In genomic region chr19:43674316-43674689, GRCm38 (mm10) we compare ENCODE assay signal across 8 mouse cellular contexts. TPM values are rescaled to one million over a fixed set of nuclear protein-coding genes. Genes with fewer than 3 reads are reported as not detected.
DNase-seq lines count a peak whose midpoint lies in the region; ATAC-seq and TF ChIP-seq lines count a peak whose summit lies in the region.

No protein-coding gene starts in this region.

- intact Hi-C loops in heart, postnatal 10 days (cut with DNase I), result no loop called here

- no peaks in the 10 kb centered on the region for H3K9me3 ChIP-seq in heart, embryonic 15.5 days (replicated peaks)
- no peaks in the 10 kb centered on the region for H3K9me3 ChIP-seq in hindbrain, embryonic 13.5 days
- no peaks in the 10 kb centered on the region for H3K9me3 ChIP-seq in midbrain, embryonic 14.5 days (ENCODE audit: control insufficient read depth, low read length)

- no peak; the same call in 1 of the 2 replicates for ATAC-seq in heart, embryonic 15.5 days (replicated peaks; ENCODE audit: insufficient number of reproducible peaks, insufficient read depth, low FRiP score, low read depth)
- ATAC-seq in Patski, result peak; percentile 3
- peak; percentile 27 for ATAC-seq in hindbrain, embryonic 13.5 days (ENCODE audit: low FRiP score)
- ATAC-seq in midbrain, embryonic 14.5 days (ENCODE audit: low FRiP score, low TSS enrichment), result peak; percentile 27
- ATAC-seq in CD4-positive, CD25-positive, alpha-beta regulatory T cell, adult 4 months, result no peak

- H3K27ac ChIP-seq in heart, embryonic 15.5 days, result peak overlapping the region; percentile 87
- H3K27ac ChIP-seq in hindbrain, embryonic 13.5 days, result peak overlapping the region; percentile 89
- peak overlapping the region; percentile 78 for H3K27ac ChIP-seq in midbrain, embryonic 14.5 days (replicated peaks; ENCODE audit: low read depth, low read length)

- POLR2A ChIA-PET in Patski (lab: Charles Lee), result interaction anchor here (1.9 kb wide), 1 partner anchor 15 kb away, joined by 8 read pairs; the partner anchor contains the start of gene Entpd7

- no peaks in the 10 kb centered on the region for H3K36me3 ChIP-seq in heart, embryonic 15.5 days
- no peaks in the 10 kb centered on the region for H3K36me3 ChIP-seq in hindbrain, embryonic 13.5 days
- H3K36me3 ChIP-seq in midbrain, embryonic 14.5 days (ENCODE audit: control insufficient read depth, insufficient read depth, low read length), result 0 out of 2 replicates have a peak, but pooled peaks cover 2% of the 10 kb centered on the region

- peak overlapping the region; percentile 75 for H3K4me2 ChIP-seq in heart, embryonic 15.5 days
- peak overlapping the region; percentile 68 for H3K4me2 ChIP-seq in hindbrain, embryonic 13.5 days
- H3K4me2 ChIP-seq in midbrain, embryonic 14.5 days (ENCODE audit: low read length), result peak overlapping the region; percentile 82

- TF ChIP-seq CTCF in Patski (IDR thresholded peaks at IDR 0.05), result no peak

- no peaks in the 10 kb centered on the region for H3K27me3 ChIP-seq in heart, embryonic 15.5 days
- no peaks in the 10 kb centered on the region for H3K27me3 ChIP-seq in Patski
- H3K27me3 ChIP-seq in hindbrain, embryonic 13.5 days, result 0 out of 2 replicates have a peak, but pooled peaks cover 3% of the 10 kb centered on the region
- no peaks in the 10 kb centered on the region for H3K27me3 ChIP-seq in midbrain, embryonic 14.5 days (ENCODE audit: control insufficient read depth, insufficient read depth, low read length)

- in situ Hi-C loops in Patski (cut with MboI; ENCODE audit: low pct_unique_long_range_greater_than_20kb), result no loop called here

- under 1% methylated on average over 28 of the region's 29 CpGs for WGBS in heart, embryonic 15.5 days
- WGBS in hindbrain, embryonic 13.5 days, result under 1% methylated on average over 29 of the region's 29 CpGs
- WGBS in midbrain, embryonic 14.5 days, result 0% methylated on average over 29 of the region's 29 CpGs

- peak overlapping the region; percentile 94 for H3K4me3 ChIP-seq in heart, embryonic 15.5 days
- peak overlapping the region; percentile 94 for H3K4me3 ChIP-seq in hindbrain, embryonic 13.5 days
- H3K4me3 ChIP-seq in midbrain, embryonic 14.5 days (replicated peaks; ENCODE audit: low read depth, low read length), result peak overlapping the region; percentile 88

- H3K4me1 ChIP-seq in heart, embryonic 15.5 days (replicated peaks), result peaks cover 27% of the 10 kb centered on the region
- peaks cover 29% of the 10 kb centered on the region for H3K4me1 ChIP-seq in hindbrain, embryonic 13.5 days (replicated peaks)
- H3K4me1 ChIP-seq in midbrain, embryonic 14.5 days (ENCODE audit: control insufficient read depth, insufficient read depth, low read length), result peaks cover 20% of the 10 kb centered on the region

- CTCF ChIA-PET in Patski (lab: Charles Lee), result interaction anchor here (0.6 to 3.8 kb wide), 7 partner anchors 9 to 86 kb away, joined by 3 to 14 read pairs (median 5); partner anchors contain the start of genes Cox15 and Cutc

- peak overlapping the region; percentile 97 for H3K9ac ChIP-seq in heart, embryonic 15.5 days
- H3K9ac ChIP-seq in hindbrain, embryonic 13.5 days, result peak overlapping the region; percentile 93
- peak overlapping the region; percentile 92 for H3K9ac ChIP-seq in midbrain, embryonic 14.5 days (replicated peaks; ENCODE audit: low read length)

- no peak for DNase-seq in heart, postnatal 10 days
- DNase-seq in 3134 (ENCODE audit: extremely low read depth, insufficient read length, low spot score), result peak; percentile 61
- DNase-seq in Patski (ENCODE audit: low read depth, low spot score), result no peak
- DNase-seq in midbrain, embryonic 14.5 days, result peak; percentile 60
- DNase-seq in retina, postnatal 1 day, result no peak

RNA-seq across cellular contexts. Expression of gene Slc25a28, which starts 0.4 kb away (rescaled TPM):
- polyA plus RNA-seq in heart, embryonic 15.5 days (2015; fragmentation: Nextera tagmentation; extraction: Ambion mirVana), result 10.3 and 12.3 TPM in 2 replicates
- 10 to 100 TPM; 22.0 to 23.3 TPM for total RNA-seq in heart, postnatal 10 days (2021)
- polyA plus RNA-seq in Patski (2021), result 51.9 TPM
- 14.0 and 15.1 TPM in 2 replicates for polyA plus RNA-seq in hindbrain, embryonic 13.5 days (2015; fragmentation: Nextera tagmentation; extraction: Ambion mirVana)
- polyA plus RNA-seq in midbrain, embryonic 14.5 days (2014; fragmentation: Nextera tagmentation; extraction: Ambion mirVana), result 10.8 and 16.7 TPM in 2 replicates
- polyA plus RNA-seq in CD4-positive, CD25-positive, alpha-beta regulatory T cell, adult 4 months (2017; shearing (Covaris generic)), result 10 to 100 TPM in 1 of 2 experiments, 1 to 10 TPM in 1; 9.8 to 12.6 TPM

RNA-seq across cellular contexts. Expression of gene Entpd7, which starts 15.2 kb away (rescaled TPM):
- polyA plus RNA-seq in heart, embryonic 15.5 days (2015; fragmentation: Nextera tagmentation; extraction: Ambion mirVana), result 4.1 and 6.0 TPM in 2 replicates
- total RNA-seq in heart, postnatal 10 days (2021), result 1 to 10 TPM; 5.4 to 5.7 TPM
- polyA plus RNA-seq in Patski (2021), result 8.4 TPM
- polyA plus RNA-seq in hindbrain, embryonic 13.5 days (2015; fragmentation: Nextera tagmentation; extraction: Ambion mirVana), result 10.1 and 10.6 TPM in 2 replicates
- 10.3 and 10.5 TPM in 2 replicates for polyA plus RNA-seq in midbrain, embryonic 14.5 days (2014; fragmentation: Nextera tagmentation; extraction: Ambion mirVana)
- 1 to 10 TPM; 6.7 to 7.1 TPM for polyA plus RNA-seq in CD4-positive, CD25-positive, alpha-beta regulatory T cell, adult 4 months (2017; shearing (Covaris generic))

Comparison
In these comparisons a context has a peak if more than half of its experiments do, and no peak if none do; other contexts are left out.
1. ATAC-seq: peak in Patski (single experiment), hindbrain, embryonic 13.5 days (single experiment) and midbrain, embryonic 14.5 days (single experiment); none in heart, embryonic 15.5 days (single experiment) and CD4-positive, CD25-positive, alpha-beta regulatory T cell, adult 4 months (single experiment).
2. DNase-seq: peak in 3134 (single experiment) and midbrain, embryonic 14.5 days (single experiment); none in heart, postnatal 10 days (0 of 2), Patski (single experiment) and retina, postnatal 1 day (single experiment).
3. Peak in every context shown above with its lines, with median percentiles within 50 percentile points of each other: H3K27ac ChIP-seq, H3K4me2 ChIP-seq, H3K4me3 ChIP-seq and H3K9ac ChIP-seq.